Mouse (Mus musculus) T-cell, adult 2 months (primary cell): ENCODE results near the gene Taar4.

ENCODE experiments used
- DNase-seq: peaks from one replicate; pipeline ENCODE4 v3.0.0; 2022; ENCODE audit warnings: low spot score

Gene Taar4

DNA sequence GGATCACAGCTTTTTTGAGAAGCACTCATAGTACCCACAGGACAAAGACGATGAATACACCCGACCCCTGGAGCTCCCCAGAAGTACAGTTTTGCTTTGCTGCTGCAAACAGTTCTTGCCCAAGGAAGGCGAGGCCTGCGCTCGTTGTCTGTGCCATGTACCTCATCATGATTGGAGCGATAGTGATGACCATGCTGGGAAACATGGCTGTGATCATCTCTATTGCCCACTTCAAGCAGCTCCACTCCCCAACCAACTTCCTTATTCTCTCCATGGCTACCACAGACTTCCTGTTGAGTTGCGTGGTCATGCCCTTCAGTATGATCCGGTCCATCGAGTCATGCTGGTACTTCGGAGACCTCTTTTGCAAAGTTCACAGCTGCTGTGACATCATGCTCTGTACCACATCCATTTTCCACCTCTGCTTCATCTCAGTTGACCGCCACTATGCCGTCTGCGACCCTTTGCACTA, at the start of gene Taar4:
Gene Taar4, plus strand, starts transcription at position 51 of the 472 bp plus-strand sequence.
- no peak for DNase-seq

DNA sequence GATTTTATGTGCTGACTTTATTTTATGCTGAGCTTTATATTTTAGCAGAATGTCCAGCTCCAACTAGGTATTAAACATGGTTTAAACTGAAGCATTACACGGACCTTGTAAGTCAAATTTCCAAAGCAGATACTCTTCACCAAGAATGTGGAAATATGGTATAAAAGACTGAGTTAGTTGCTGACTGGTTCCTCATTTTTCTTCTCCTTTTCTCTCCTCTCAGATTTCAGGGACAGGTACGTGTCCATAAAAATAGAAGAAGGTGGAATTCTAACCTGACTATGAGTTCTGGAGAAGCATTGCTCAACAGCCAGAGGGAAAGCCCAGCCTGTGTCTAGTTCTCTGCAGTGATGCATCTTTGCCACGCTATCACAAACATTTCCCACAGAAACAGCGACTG, 40.2 kb upstream of the Taar4 start, which contains the start of gene Taar1:
Gene Taar1, plus strand, starts transcription at position 301 of the 400 bp plus-strand sequence.
- no peak for DNase-seq

DNA sequence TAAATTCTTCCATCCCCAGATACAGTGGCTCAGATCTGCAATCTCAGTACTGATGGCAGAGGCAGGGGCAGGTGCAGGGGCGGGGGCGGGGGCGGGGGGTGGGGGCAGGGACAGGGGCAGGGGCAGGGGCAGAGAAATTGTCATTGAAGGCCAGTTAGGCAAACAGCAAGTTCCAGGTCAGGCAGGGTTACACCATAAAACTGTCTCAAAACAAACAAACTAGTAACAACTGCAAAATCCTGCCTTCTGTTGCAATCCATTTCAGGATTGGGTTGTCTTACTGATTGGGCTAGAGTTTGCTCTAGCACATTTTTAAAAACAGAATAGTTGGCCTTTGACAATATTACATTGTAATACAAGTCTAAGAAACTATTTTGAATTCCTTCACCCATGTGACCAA, 37.8 kb upstream of the Taar4 start:
- DNase-seq = no peak

DNA sequence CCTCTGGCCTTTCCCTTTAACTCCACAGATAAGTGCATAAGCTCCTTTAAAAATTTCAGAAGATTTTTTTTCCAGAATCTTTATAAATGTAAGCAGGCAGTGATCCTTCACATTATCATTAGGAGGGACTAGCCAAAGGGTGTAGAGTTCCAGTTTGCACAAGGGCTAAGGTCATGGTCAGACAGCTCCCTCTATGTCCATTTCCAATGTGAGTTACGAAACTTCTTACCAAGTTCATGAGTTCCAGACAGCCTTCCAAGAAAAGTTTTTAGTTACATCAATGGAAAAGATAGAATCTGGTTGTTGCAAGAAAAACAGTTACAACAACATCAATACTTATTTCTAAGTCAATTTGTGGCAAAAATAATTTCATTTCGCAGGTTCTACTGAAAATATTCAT, 36.4 kb upstream of the Taar4 start:
- DNase-seq = no peak

DNA sequence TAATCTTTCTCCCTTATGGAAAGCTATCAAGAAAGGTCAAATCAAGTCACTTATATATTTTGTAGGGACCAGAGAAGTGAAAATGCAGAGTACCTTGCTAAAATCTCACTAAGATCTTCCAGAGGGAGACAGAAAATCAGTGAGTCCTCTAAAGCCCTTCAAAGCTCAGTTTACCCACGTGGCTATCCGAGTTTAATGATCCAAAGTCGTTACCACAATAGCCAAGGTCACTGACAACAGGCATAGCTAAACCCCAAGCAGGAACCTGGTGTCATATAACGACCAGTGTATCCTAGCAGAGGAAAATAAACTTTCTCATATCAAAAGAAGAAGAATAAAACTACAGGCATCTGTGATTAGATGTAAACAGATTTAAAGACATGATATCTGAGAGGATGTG, 22.7 kb upstream of the Taar4 start:
- DNase-seq = no peak

DNA sequence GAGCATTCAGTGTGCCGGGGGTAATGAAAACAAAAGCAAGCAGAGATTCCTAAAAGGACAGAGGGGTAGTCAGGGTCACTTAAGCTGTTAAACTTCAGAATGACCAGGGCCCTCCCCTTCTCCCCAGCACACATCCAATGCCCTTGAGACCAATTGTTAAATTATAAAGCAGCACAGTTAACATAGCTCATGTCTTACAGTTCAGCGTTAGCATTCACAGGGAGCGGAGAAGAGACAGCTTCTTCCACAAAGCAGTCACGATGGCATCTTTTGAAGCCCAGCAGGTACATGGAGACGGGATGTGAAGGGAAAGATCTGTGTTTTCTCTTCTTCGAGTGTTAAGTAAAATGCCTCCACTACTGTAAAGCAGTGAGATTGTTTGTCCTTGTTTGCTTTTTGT, 22.0 kb upstream of the Taar4 start, which contains the start of gene Taar2:
Gene Taar2, plus strand, starts transcription at position 261 of the 400 bp plus-strand sequence.
- no peak for DNase-seq

DNA sequence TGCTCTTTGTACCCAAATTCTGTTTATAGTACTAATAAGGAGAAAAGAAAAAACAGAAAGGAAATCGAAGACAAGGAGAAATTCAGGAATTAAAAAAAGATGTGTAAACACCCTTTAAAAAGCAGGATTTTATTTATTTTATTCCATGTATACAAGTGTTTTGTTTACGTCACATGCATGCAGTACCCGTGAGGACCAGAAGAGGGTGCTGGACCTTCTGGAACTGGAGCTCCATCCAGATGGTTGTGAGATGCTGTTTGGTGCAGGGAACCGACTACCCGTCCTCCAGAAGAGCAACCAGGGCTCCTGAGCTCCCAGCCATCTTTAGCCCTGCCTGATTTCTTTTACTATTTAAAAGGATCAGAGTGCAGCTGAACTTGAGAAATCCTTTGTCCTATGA, 17.8 kb upstream of the Taar4 start:
- DNase-seq = no peak

DNA sequence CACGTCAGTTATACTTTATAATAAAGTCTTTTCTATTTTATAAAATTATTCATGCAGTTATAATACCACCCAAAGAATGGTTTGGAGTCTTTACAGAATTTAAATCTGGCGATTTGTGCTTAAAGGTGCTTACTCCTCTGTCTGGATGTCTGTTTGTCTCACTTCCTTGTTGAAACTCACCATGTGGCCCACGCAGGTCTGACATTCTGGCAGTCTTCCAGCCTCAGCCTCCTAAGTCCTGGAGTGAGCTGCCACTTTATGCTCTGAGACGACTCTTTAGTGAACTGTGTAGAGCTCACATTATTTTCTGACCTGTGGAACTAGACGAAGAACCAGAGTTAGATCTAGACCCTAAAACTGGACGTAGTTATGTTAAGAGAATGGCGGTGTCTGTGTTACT, 12.3 kb upstream of the Taar4 start:
- DNase-seq = no peak

DNA sequence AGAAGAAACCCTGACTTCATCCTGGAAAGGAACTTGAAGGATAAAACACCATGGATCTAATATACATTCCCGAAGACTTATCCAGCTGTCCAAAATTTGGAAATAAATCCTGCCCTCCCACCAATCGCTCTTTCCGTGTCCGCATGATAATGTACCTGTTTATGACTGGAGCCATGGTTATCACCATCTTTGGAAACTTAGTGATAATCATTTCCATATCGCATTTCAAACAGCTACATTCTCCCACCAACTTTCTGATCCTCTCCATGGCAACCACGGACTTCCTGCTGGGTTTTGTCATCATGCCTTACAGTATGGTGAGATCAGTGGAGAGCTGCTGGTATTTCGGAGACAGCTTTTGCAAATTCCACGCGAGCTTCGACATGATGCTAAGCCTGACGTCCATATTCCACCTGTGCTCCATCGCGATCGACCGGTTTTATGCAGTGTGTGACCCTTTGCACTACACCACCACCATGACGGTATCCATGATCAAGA, 10.7 kb upstream of the Taar4 start, which contains the start of gene Taar3:
Gene Taar3, plus strand, starts transcription at position 51 of the 498 bp plus-strand sequence.
- no peak for DNase-seq

DNA sequence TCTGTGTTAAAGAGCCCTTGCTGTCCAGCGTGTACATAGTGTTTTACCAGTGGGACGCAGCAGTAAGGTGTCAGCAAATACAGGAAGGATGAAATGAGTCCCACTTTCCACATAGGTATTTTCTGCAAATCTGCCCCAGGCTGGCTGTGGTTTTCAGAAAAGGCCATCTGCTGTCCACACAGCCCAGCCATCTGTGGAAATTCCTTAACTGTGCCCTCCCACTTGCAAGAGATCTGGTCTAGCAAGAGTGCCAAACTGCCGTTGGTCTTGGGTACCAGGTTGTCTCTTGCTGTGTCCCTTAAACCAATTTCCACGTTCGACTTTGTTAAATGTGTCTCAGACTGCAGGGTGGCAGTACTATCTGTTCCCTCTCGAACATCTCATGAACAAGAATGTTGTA, 8.6 kb upstream of the Taar4 start:
- DNase-seq = no peak

DNA sequence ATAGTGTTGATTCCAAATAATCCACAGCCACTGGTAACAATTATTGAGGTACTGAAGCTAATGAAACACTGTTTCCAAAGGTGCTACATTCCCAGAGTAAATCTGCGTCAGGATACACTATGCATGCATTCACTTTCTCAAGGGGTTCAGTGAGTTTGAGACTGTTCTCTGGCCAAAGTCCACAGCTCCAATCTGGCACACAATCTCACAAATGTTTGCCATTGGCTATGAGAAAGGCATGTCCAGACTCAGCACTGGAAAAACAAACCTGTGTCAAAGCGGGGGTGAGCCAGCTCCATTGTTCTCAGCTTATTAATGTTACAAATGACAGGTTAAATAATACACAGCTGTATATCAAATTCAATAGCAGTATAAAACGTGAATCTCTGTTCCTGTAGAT, 1.2 kb upstream of the Taar4 start:
- no peak for DNase-seq

DNA sequence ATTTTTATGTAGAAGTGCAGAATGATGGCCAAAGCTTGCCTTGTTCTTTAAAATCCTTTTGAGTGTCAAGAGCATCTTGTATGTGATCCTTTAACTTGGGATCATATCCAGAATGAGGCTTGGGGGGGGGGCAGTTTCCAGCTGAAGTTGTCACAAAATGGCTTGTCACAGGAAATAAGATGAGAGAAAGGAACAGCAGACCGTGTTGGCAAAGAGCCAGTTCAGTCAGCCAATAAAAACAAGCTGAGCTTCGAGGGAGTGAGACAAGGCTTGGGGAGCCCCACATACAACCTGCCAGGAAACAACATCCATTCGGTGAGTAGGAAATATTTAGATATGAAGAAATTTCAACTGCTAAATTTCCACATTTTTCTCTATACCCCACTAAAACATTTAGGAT, 3.1 kb downstream of the Taar4 start:
- DNase-seq = no peak

DNA sequence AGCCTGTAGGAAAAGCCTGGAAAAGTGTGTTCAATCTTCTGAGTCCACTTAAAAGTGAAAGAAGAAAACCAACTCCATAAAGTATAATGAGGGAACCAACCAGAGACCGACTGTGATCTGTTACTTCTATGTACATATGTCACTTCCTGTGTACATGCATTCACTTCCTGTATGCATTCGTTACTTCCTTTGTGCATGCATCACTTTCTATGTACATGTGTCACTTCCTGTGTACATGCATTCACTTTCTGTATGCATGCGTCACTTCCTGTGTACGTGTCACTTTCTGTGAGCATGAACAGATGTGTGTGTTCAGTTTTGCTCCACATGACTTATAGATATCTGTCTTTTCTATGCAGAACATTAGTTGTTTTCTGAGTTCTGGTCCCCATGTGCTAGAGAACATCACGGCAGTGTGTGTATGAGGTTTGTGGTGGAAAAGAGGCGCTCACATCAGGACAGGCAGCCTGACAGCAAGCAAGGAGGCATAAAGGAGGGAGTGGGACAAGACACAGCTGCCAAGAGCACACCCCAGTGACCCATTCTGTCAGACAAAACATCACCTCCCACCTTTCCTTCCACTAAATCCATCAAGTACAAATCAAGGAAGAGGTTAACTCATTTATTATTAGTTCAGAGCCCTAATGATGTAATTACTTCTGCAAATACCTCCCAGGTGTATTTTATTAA, 4.8 kb downstream of the Taar4 start:
- no peak for DNase-seq

DNA sequence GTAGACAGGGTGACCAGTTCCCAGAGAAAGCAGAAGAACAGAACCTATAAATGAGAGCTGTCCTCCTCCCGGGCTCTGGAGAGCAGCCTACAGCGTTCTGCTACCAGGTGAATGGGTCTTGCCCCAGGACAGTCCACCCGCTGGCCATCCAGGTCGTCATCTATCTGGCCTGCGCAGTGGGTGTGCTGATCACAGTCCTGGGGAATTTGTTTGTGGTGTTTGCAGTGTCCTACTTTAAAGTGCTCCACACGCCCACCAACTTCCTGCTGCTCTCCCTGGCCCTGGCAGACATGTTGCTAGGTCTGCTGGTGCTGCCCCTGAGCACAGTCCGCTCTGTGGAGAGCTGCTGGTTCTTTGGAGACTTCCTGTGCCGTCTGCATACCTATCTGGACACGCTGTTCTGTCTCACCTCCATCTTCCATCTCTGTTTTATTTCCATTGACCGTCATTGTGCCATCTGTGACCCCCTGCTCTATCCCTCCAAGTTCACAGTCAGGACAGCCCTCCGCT, 10.4 kb downstream of the Taar4 start, which contains the start of gene Taar5:
Gene Taar5, plus strand, starts transcription at position 51 of the 510 bp plus-strand sequence.
- DNase-seq = no peak

DNA sequence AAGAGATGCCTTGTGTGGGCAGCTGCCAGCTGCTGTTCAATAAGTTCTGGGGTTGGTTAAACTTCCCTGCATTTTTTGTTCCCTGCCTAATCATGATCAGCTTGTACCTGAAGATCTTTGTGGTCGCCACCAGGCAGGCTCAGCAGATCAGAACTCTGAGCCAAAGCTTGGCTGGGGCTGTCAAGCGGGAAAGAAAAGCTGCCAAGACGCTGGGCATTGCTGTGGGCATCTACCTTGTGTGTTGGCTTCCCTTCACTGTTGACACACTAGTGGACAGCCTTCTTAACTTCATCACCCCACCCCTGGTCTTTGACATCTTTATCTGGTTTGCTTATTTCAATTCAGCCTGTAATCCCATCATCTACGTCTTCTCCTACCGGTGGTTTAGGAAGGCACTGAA, 11.0 kb downstream of the Taar4 start:
- no peak for DNase-seq

DNA sequence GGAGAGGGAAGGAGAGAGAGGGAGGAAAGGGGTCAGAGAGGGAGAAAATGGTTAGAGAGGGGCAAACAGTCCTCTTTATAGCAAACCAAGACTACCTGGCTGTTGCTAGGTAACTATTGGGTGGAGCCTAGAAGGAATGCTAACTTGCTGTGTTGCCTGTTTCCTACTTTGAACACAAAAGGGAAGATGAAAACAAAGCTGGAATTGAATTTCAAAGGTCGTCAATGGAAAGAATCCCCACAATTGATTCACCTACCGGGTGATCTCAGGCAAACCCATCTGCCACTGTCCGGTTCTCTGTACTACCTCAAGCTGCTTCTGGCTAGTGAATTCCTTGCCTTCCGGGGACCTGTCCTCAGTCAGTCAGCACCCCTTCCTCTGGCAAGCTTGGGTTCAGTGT, 17.7 kb downstream of the Taar4 start:
- no peak for DNase-seq

DNA sequence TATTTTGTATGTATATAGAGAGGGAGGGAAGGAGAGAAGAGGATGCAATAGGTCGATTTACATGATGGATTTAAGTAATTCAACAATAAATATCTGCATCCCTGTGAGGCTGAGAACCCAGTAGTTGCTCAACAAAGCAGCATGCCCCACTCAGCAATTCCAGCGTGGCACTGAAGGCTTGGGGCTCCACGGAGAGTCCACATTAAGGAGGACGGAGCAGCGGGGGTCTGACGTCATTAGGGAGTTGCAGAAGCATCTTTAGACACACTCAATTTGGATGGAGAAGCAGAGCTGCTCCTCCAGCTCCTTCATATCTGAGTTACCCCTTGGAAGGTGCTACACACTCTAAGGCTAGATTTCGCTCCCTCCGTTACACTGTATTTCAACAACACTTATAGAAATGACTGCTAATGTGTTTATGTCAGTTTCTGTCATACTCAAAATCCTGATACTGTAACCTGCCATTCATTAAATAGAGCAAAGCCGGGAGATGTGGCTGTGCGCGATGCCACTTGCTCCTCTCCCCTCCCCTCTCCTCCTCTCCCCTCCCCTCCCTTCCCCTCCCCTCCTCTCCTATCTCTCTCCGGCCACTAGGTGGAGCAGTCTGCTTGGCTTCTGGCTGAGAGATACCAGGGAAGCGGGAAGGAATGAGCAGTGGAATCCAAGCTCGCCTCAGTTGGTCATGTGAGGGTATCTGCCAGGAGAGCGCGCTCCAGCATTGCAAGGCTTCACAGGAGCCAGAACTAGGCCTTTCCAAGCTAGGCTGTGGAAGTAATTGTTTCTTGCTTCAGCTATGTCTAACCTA, 18.8 kb downstream of the Taar4 start:
- peak; percentile 19 for DNase-seq

DNA sequence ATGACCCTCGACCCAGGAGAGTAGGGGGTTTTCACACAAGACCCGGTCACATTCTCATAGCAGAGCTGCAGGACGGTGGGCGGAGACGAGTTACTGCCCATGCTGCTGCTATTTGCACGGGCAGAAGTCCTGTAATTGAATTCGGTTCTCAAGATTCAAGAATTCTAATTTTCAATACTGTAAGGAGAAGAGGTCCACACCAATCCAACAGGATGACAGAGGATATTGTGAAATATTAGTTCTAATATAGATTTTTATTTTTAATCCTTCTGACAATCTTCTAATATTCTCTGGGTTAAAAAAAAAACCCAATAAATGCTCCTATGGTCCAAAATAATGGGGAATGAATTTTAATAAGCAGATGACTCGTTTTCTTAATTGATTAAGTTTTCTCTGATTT, 25.3 kb downstream of the Taar4 start, which contains the start of gene Taar6:
Gene Taar6, minus strand, starts transcription at position 101 of the 400 bp plus-strand sequence.
- no peak for DNase-seq

DNA sequence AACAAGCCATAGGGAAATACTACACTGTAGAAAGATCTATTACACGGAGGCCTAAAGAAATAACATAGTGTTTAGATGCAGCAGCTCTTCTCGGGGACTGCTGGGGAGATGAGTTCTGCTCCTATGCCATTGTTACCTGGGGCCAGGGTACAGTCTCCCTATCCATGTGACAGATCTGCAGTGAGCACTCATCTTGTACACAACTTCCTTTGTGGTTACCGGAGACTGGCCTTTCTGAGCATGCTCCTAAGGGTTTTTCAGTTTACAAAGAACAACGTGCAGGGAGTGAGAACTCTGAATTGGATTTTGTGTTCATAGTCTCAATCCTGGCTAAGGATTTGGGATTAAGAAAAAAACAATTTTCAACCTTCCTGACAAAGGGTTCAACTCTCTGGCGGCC, 26.1 kb downstream of the Taar4 start:
- peak; percentile 14 for DNase-seq

DNA sequence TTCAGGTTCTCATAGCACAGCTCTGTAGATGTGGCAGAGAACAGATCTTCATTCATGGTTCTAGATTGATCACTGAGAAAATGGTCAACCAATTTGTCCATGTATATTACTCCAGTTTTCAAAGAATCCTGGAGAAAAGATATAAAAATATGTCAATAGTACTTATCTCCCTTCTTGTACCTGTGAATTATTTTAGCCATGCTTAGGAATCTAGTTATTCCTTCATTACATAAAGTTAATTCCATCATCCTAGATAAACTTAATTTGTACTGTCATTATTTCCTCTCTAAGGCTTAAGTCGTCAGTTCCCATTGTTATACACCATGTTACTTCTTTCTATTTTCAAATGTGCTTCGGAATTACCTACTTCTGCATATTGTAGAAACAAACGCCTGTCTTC, 33.1 kb downstream of the Taar4 start, which contains the start of gene Taar7a:
Gene Taar7a, minus strand, starts transcription at position 101 of the 400 bp plus-strand sequence.
- DNase-seq = no peak

DNA sequence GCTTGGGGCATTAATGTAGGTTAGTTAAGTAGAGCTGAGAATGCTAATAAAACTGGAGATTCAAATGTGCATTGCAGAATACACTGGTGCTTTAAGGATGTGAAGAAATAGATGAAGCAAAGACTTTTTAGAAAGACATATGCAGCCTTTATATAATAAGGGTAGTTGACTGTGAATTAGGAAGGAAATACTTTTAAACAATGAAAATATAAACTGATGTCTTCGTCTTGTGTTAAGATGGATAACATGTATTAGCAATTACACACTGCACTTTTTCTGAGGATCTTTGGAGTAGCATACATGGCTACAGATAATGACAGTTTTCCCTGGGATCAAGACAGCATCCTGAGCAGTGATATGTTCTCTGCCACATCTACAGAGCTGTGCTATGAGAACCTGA, 39.3 kb downstream of the Taar4 start, which contains the start of gene Taar7b:
Gene Taar7b, plus strand, starts transcription at position 301 of the 400 bp plus-strand sequence.
- no peak for DNase-seq

DNA sequence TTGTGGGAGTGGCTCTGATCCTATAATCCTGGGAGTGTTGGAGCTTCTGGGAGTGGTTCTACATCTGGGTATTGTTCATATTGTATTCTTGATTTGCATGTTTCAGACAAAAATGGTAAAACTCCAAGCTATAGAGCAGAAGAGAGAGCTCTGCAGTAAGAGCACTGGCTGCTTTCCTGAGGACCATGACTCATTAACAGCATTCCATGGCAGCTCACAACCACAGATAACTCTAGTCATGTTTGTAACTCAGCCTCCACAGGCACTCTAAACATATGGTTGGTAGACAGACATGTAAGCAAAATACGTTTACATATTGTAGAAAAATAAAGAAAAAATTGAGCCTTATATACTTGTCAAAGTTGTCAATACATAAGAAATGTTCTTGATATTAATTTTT, 46.1 kb downstream of the Taar4 start:
- no peak for DNase-seq
